Mouse (Mus musculus) testis, adult 2 months (tissue): ENCODE measurements around the gene Lrrtm4. TPM values are rescaled to one million over a fixed set of nuclear protein-coding genes. Genes with fewer than 3 reads are reported as not detected.

Source experiments
- H3K27ac ChIP-seq: fragments of 200-500 bp; 2 replicates; pipeline ENCODE4 v1.5.1; 2012; ENCODE audit warnings: low read depth, low read length; ENCODE audit not compliant: control insufficient read depth, insufficient read depth
- H3K27me3 ChIP-seq: fragments of 200-500 bp; 2 replicates; pipeline ENCODE4 v1.6.1; 2012; ENCODE audit warnings: mild to moderate bottlenecking, low read length, moderate library complexity; ENCODE audit not compliant: control insufficient read depth, insufficient read depth
- H3K36me3 ChIP-seq: fragments of 200-500 bp; 2 replicates; pipeline ENCODE4 v1.6.1; 2012; ENCODE audit warnings: mild to moderate bottlenecking, low read length; ENCODE audit not compliant: control insufficient read depth, insufficient read depth
- H3K4me1 ChIP-seq: fragments of 200-500 bp; 2 replicates; pipeline ENCODE4 v1.6.1; 2012; ENCODE audit warnings: low read length; ENCODE audit not compliant: control insufficient read depth, insufficient read depth
- H3K4me3 ChIP-seq: fragments of 200-500 bp; 2 replicates; pipeline ENCODE4 v1.5.1; 2012; ENCODE audit warnings: low read depth, mild to moderate bottlenecking, low read length, moderate library complexity, mixed read lengths; ENCODE audit not compliant: control insufficient read depth
- CTCF ChIP-seq: fragments of 200-500 bp; IDR thresholded peaks from 2 replicates; pipeline ENCODE4 v1.5.1; 2012; ENCODE audit warnings: low read depth, mild to moderate bottlenecking, inconsistent platforms, low read length, moderate library complexity; ENCODE audit not compliant: control insufficient read depth, insufficient read depth, insufficient replicate concordance
- POLR2A ChIP-seq: fragments of 200-500 bp; IDR thresholded peaks from 2 replicates; pipeline ENCODE4 v1.6.1; 2012; ENCODE audit warnings: low read depth, mild to moderate bottlenecking, inconsistent platforms, low read length, moderate library complexity; ENCODE audit not compliant: control insufficient read depth
- polyA plus RNA-seq: library from polyadenylated mRNA; depleted of rRNA; stranded (reverse); fragments of >200 nt; gene quantifications from 2 replicates; pipeline ENCODE4 v1.2.3, GENCODE M21; 2012

Lrrtm4 gene
- polyA plus RNA-seq, 1 experiment = not detected

DNA sequence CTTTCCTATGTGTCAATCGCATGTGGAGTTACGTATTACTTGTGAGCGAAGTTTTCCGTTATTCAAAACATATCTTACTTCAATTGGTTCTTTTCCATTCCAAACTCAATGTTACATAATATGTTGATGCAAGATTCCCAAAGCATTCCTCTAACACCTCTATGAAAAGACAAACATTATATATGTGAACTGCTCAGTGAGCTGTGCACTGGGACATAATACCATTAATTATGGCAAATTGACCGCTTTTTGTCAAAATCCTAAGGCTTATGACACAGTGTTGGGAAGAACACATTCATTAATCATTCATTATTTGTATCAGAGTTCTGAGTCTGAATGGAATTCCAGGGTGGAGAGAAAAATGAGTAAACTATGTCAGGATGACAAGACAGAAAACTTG is 191.6 kb downstream of the Lrrtm4 start:
- no peaks in the 10 kb centered on the region for H3K36me3 ChIP-seq
- no peak overlapping the region for H3K4me3 ChIP-seq
- TF ChIP-seq CTCF (no peak), POLR2A (no peak)
- H3K27me3 ChIP-seq = no peaks in the 10 kb centered on the region
- no peaks in the 10 kb centered on the region for H3K4me1 ChIP-seq
- no peak overlapping the region for H3K27ac ChIP-seq

DNA sequence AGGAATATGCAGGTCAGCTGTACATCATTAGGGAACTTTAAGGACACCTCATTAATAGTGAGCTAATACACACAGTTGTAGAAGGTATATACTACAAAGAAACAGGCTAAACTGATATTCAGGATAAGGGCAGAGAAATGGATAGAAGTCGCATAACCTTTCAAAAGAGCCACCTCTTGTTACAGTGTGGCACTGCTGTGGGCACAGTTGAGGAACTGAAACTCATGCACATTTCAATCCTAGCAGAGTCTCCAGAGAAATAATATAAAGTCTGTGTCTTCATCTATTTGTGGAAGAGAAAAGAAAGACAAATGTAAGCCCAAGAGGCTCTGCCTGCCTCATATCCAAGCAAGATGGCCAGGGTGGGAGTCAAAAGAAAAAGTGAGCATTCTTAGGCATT is 242.9 kb downstream of the Lrrtm4 start:
- TF ChIP-seq POLR2A = no peak
- TF ChIP-seq CTCF = no peak

DNA sequence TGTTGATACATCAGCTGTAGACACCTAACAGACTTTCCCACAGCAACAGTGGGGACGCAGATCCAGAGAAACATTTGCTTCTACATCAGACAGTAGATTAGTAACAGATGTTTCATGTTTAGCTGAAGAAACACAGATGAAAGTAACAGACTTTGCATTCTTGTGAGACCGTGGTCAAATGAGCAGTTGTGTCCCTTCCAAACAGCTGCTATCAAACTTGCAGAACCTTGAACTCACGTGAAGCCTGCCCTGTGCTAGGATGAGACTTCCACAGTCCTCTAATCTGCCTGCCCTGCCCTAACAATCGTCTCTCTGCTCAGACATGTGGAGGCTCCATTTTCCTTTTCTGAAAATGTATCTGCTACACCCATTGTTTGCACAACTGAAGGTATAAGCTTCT is 245.3 kb downstream of the Lrrtm4 start:
- Histone ChIP-seq H3K36me3 (no peaks in the 10 kb centered on the region), H3K4me1 (no peaks in the 10 kb centered on the region), H3K27ac (no peak overlapping the region), H3K4me3 (no peak overlapping the region), H3K27me3 (no peaks in the 10 kb centered on the region)
- TF ChIP-seq POLR2A = no peak
- no peak for TF ChIP-seq CTCF

More for the DNA sequence above, 242.9 kb downstream of the Lrrtm4 start:
- Histone ChIP-seq H3K4me3 (no peak overlapping the region), H3K36me3 (no peaks in the 10 kb centered on the region), H3K4me1 (no peaks in the 10 kb centered on the region), H3K27me3 (no peaks in the 10 kb centered on the region), H3K27ac (no peak overlapping the region)

- no peak overlapping the region for H3K27ac ChIP-seq
- no peak overlapping the region for H3K4me3 ChIP-seq
- H3K4me1 ChIP-seq = no peaks in the 10 kb centered on the region
- H3K27me3 ChIP-seq = no peaks in the 10 kb centered on the region
- no peak for TF ChIP-seq POLR2A
- no peak for TF ChIP-seq CTCF
- H3K36me3 ChIP-seq = no peaks in the 10 kb centered on the region
These were observed 245.9 kb downstream of the Lrrtm4 start for GRCm38 (mm10) chr6:80264584-80264983.

DNA sequence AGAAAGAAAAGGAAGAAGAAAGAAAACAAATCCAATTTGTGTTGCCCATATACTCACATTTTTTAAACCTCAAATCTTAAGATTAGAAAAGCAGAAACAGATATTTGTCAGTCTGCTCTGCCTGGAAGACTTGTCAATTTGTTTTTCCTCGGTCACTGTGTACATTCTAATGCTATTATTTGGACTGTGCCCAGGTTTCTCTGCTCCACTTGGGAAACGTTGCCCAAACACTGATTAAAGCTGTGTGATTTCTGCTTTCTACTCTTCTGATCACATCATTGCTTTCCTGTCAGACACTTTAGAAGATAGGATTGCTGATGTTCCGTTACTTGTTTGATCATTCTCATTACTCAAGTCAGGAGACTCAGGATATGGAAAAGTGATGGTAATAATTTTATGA is 247.1 kb downstream of the Lrrtm4 start:
- TF ChIP-seq CTCF = no peak
- no peak for TF ChIP-seq POLR2A
- Histone ChIP-seq H3K27ac (no peak overlapping the region), H3K4me3 (no peak overlapping the region), H3K27me3 (no peaks in the 10 kb centered on the region), H3K4me1 (no peaks in the 10 kb centered on the region), H3K36me3 (no peaks in the 10 kb centered on the region)

DNA sequence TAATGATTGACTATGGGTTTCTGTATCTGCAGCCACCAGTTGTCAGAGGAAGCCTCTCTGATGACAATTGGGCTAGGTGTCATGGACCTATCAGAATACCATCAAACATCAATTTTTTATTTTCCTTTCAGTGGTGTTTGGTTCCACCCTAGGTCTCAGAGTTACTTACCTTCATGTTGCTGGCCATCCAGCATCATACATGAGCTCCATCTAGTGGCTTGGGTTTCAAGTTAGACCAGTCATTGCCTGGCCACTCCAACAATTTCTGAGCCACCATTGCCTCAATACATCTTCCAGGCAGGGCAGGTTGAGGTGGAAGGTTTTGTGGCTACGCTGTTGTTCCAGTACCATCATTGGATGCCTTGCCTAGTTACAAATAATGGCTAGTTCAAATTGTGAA is 268.3 kb downstream of the Lrrtm4 start:
- H3K27ac ChIP-seq = no peak overlapping the region
- no peak overlapping the region for H3K4me3 ChIP-seq
- H3K36me3 ChIP-seq = no peaks in the 10 kb centered on the region
- no peaks in the 10 kb centered on the region for H3K27me3 ChIP-seq
- no peaks in the 10 kb centered on the region for H3K4me1 ChIP-seq
- TF ChIP-seq POLR2A (no peak), CTCF (no peak)

- no peak overlapping the region for H3K4me3 ChIP-seq
- no peak for TF ChIP-seq CTCF
- TF ChIP-seq POLR2A = no peak
- H3K27ac ChIP-seq = no peak overlapping the region
- no peaks in the 10 kb centered on the region for H3K4me1 ChIP-seq
- H3K27me3 ChIP-seq = no peaks in the 10 kb centered on the region
- H3K36me3 ChIP-seq = no peaks in the 10 kb centered on the region
These were observed 283.2 kb downstream of the Lrrtm4 start for GRCm38 (mm10) chr6:80301871-80302270.

- TF ChIP-seq CTCF (no peak), POLR2A (no peak)
- Histone ChIP-seq H3K4me1 (no peaks in the 10 kb centered on the region), H3K27me3 (no peaks in the 10 kb centered on the region), H3K27ac (no peak overlapping the region), H3K36me3 (no peaks in the 10 kb centered on the region), H3K4me3 (no peak overlapping the region)
These were observed 284.9 kb downstream of the Lrrtm4 start for GRCm38 (mm10) chr6:80303568-80303967.
